Mouse (Mus musculus): ENCODE measurements around the gene Gm12216. TPM values are rescaled to one million over a fixed set of nuclear protein-coding genes. Genes with fewer than 3 reads are reported as not detected.

Gene Gm12216
- polyA plus RNA-seq, 1 experiment from 2014 or later, result not detected

DNA sequence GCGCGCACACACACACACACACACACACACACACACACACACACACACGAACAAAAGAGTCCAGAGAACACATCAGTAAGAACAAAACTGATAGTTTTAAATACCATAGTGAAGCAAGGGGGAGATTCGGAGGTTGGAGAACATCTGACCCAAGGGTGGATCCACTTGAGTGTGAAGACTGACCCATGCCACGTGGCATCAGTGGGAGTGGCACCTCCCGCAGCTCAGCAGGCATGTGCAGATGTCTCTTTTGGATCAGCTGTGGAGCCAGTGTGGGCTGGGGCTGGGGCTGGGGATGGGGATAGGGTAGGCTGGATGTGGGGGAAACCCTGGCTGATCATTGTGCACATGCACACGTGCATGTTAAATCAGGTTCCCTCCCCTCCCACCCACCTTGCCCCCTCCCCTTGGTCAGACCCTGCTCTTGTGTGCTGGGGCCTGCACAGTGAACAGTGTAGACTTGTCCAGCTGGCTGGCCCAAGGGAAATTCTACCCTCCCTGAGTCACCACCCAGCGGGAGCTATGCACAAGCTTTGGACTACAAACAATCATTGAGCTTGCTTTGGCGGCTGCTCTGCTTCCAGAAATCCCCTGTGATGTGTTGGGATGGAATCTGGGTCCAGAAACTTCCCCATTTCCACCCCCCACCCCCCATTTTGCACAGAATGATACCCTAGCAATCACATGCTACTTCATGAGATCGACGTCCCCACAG lies 37.7 kb downstream of the Gm12216 start:
- 83% methylated on average over 11 of the region's 11 CpGs for WGBS
- Histone ChIP-seq H3K36me3 (ENCODE audit: control insufficient read depth, insufficient read depth, low read length) (no peaks in the 10 kb centered on the region), H3K9ac (ENCODE audit: low read length) (no peak overlapping the region), H3K4me2 (ENCODE audit: low read depth, severe bottlenecking) (no peak overlapping the region), H3K4me1 (ENCODE audit: control insufficient read depth, insufficient read depth, low read length) (no peaks in the 10 kb centered on the region), H3K9me3 (ENCODE audit: control insufficient read depth, low read length) (no peaks in the 10 kb centered on the region), H3K4me3 (ENCODE audit: low read depth, low read length) (no peak overlapping the region), H3K27me3 (ENCODE audit: control insufficient read depth, insufficient read depth, low read length) (no peaks in the 10 kb centered on the region), H3K27ac (replicated peaks; ENCODE audit: low read depth, low read length) (no peak overlapping the region)
- DNase-seq (ENCODE audit: low spot score) (no peak), ATAC-seq (ENCODE audit: insufficient number of reproducible peaks, low FRiP score, low TSS enrichment, low read depth) (no peak)

DNA sequence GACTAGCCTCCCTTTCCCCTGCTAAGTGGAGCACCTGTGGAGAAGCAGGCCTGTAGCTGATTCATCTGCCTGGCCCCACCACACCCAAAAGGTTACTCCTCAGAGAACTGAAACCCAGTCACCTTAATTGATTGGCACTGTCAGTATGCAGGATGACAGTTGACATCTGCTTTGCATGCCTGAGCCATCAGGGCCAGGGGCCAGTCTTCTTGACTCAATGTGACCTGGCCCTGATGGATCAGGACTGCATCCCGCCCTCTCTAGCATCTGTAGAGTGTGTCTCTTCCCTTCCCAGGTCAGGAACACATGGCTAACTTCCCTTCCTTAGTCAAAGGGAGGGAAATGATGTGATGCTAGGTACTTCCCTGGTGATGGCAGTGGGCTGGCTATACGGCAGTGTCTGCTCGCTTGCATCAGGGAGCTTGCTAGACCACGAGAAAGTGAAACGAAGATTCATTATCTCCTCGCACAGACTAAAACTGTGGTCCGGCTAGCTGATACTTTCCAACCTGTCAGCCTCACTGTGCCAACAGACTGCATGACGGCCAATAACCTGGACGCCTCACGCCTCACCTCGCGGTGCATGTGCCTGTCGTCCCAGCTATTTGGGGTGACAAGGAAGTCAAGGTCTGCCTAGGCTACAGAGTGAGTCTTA lies 38.4 kb downstream of the Gm12216 start:
- WGBS, result 88% methylated on average over 13 of the region's 13 CpGs
- H3K9me3 ChIP-seq (ENCODE audit: control insufficient read depth, low read length), result no peaks in the 10 kb centered on the region
- no peaks in the 10 kb centered on the region for H3K4me1 ChIP-seq (ENCODE audit: control insufficient read depth, insufficient read depth, low read length)
- DNase-seq (ENCODE audit: low spot score), result no peak
- no peak overlapping the region for H3K4me2 ChIP-seq (ENCODE audit: low read depth, severe bottlenecking)
- no peak overlapping the region for H3K4me3 ChIP-seq (ENCODE audit: low read depth, low read length)
- no peaks in the 10 kb centered on the region for H3K36me3 ChIP-seq (ENCODE audit: control insufficient read depth, insufficient read depth, low read length)
- no peak overlapping the region for H3K27ac ChIP-seq (replicated peaks; ENCODE audit: low read depth, low read length)
- no peak for ATAC-seq (ENCODE audit: insufficient number of reproducible peaks, low FRiP score, low TSS enrichment, low read depth)
- no peak overlapping the region for H3K9ac ChIP-seq (ENCODE audit: low read length)
- no peaks in the 10 kb centered on the region for H3K27me3 ChIP-seq (ENCODE audit: control insufficient read depth, insufficient read depth, low read length)

DNA sequence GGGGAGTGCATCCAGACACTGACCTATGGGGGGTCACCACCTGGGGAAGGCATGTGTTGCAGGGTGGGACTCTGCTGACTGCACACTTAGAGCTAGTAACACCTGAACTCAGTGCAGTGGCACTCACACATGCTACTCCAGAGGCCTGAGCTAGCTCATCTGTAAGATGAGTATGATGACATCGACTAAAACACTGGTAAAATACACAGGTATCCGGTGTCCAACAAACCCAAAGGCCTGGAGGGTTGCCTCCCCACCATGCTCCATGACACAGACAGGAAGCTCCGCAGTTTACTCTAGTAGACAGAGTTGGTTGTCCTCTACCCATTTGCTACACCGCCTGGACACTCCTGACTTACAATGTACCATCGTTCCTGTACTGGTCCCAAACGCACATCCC lies 39.5 kb downstream of the Gm12216 start:
- 90% methylated on average over 6 of the region's 6 CpGs for WGBS
- Histone ChIP-seq H3K4me3 (ENCODE audit: low read depth, low read length) (no peak overlapping the region), H3K9ac (ENCODE audit: low read length) (no peak overlapping the region), H3K4me1 (ENCODE audit: control insufficient read depth, insufficient read depth, low read length) (no peaks in the 10 kb centered on the region), H3K36me3 (ENCODE audit: control insufficient read depth, insufficient read depth, low read length) (no peaks in the 10 kb centered on the region), H3K4me2 (ENCODE audit: low read depth, severe bottlenecking) (no peak overlapping the region), H3K27ac (replicated peaks; ENCODE audit: low read depth, low read length) (no peak overlapping the region), H3K27me3 (ENCODE audit: control insufficient read depth, insufficient read depth, low read length) (no peaks in the 10 kb centered on the region), H3K9me3 (ENCODE audit: control insufficient read depth, low read length) (no peaks in the 10 kb centered on the region)
- no peak for ATAC-seq (ENCODE audit: insufficient number of reproducible peaks, low FRiP score, low TSS enrichment, low read depth)
- DNase-seq (ENCODE audit: low spot score), result no peak

GRCm38 (mm10) chr11:53818794-53819193 lies 40.3 kb downstream of the Gm12216 start:
- whole genome bisulfite sequencing, result 66% methylated on average over 6 of the region's 6 CpGs
- Histone ChIP-seq H3K27ac (replicated peaks; ENCODE audit: low read depth, low read length) (no peak overlapping the region), H3K4me3 (ENCODE audit: low read depth, low read length) (no peak overlapping the region)

GRCm38 (mm10) chr11:53816841-53817375 lies 42.1 kb downstream of the Gm12216 start:
- Histone ChIP-seq H3K9me3 (ENCODE audit: control insufficient read depth, low read length) (no peaks in the 10 kb centered on the region), H3K4me1 (ENCODE audit: control insufficient read depth, insufficient read depth, low read length) (no peaks in the 10 kb centered on the region), H3K27ac (replicated peaks; ENCODE audit: low read depth, low read length) (no peak overlapping the region), H3K4me3 (ENCODE audit: low read depth, low read length) (no peak overlapping the region), H3K9ac (ENCODE audit: low read length) (no peak overlapping the region), H3K36me3 (ENCODE audit: control insufficient read depth, insufficient read depth, low read length) (no peaks in the 10 kb centered on the region), H3K27me3 (ENCODE audit: control insufficient read depth, insufficient read depth, low read length) (no peaks in the 10 kb centered on the region), H3K4me2 (ENCODE audit: low read depth, severe bottlenecking) (no peak overlapping the region)
- ATAC-seq (ENCODE audit: insufficient number of reproducible peaks, low FRiP score, low TSS enrichment, low read depth) (no peak), DNase-seq (ENCODE audit: low spot score) (no peak)
- 86% methylated on average over 5 of the region's 5 CpGs for WGBS

More at GRCm38 (mm10) chr11:53818794-53819193, 40.3 kb downstream of the Gm12216 start:
- H3K4me1 ChIP-seq (ENCODE audit: control insufficient read depth, insufficient read depth, low read length), result no peaks in the 10 kb centered on the region
- H3K9ac ChIP-seq (ENCODE audit: low read length), result no peak overlapping the region
- H3K4me2 ChIP-seq (ENCODE audit: low read depth, severe bottlenecking), result no peak overlapping the region
- H3K27me3 ChIP-seq (ENCODE audit: control insufficient read depth, insufficient read depth, low read length), result no peaks in the 10 kb centered on the region
- no peaks in the 10 kb centered on the region for H3K9me3 ChIP-seq (ENCODE audit: control insufficient read depth, low read length)
- H3K36me3 ChIP-seq (ENCODE audit: control insufficient read depth, insufficient read depth, low read length), result no peaks in the 10 kb centered on the region
- no peak for ATAC-seq (ENCODE audit: insufficient number of reproducible peaks, low FRiP score, low TSS enrichment, low read depth)
- DNase-seq (ENCODE audit: low spot score), result no peak

DNA sequence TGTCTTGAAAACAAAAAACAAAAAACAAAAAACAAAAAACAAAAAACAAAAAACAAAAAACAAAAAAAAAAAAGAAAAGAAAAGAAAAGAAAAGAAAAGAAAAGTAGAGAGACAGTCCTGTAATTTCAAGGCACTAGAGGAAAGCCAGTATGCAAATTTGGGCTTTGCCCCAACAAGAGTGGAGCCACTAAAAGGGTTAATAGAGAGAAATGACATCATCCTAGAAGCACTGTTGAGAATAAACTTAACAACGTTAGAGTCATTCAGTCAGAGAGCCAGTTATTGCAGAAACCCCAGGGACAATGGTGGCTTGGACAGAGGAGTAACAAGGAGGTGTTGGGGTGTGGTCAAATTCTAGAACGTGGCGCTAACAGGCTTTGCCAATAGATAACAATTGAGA lies 44.2 kb downstream of the Gm12216 start:
- Histone ChIP-seq H3K9me3 (ENCODE audit: control insufficient read depth, low read length) (no peaks in the 10 kb centered on the region), H3K36me3 (ENCODE audit: control insufficient read depth, insufficient read depth, low read length) (no peaks in the 10 kb centered on the region), H3K9ac (ENCODE audit: low read length) (no peak overlapping the region), H3K4me2 (ENCODE audit: low read depth, severe bottlenecking) (no peak overlapping the region), H3K4me3 (ENCODE audit: low read depth, low read length) (no peak overlapping the region), H3K27ac (replicated peaks; ENCODE audit: low read depth, low read length) (no peak overlapping the region), H3K4me1 (ENCODE audit: control insufficient read depth, insufficient read depth, low read length) (no peaks in the 10 kb centered on the region), H3K27me3 (ENCODE audit: control insufficient read depth, insufficient read depth, low read length) (no peaks in the 10 kb centered on the region)
- ATAC-seq (ENCODE audit: insufficient number of reproducible peaks, low FRiP score, low TSS enrichment, low read depth) (no peak), DNase-seq (ENCODE audit: low spot score) (no peak)
- 69% methylated on average over 3 of the region's 3 CpGs for WGBS

DNA sequence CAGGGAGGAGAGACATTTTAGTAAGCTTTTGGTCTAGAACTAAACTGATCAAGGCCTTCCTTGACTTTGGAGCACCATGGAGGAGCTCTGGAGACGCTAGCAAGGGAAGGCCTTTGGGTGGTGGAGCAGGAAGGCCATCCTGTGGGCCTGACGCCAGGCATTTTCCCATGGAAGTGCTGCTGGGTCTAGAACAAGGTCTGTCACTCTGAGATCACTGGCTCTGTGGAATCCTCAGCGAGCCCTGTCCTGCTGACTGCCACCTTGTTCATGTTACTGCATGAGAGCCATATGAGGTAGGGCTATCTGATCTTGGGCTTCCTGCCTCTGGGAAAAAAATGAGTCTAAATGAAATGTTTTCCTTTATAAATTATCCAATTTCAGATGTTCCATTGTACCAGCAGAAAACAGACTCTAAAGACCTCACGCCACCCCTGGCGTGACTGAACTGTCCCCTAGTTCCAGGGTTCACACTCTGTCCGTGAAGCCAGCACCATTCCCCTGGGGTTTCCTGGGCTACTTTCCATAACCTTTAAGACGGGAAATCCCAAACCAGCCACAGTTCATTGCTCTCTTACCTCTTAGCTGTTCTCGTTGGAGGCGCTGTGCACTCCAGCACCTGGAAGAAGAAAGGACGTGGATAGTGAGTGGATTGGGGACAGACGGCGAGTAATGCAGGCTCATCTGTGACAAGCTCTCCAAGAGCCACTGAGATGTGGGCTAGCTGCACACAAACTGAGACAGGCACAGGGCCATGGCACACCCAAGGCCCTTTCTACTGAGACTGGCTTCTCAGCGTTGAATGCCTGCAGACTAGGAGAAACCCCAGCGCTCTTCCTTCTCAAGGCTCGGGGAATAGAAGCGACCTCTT lies 45.8 kb downstream of the Gm12216 start:
- WGBS, result 84% methylated on average over 16 of the region's 16 CpGs
- H3K4me3 ChIP-seq (ENCODE audit: low read depth, low read length), result no peak overlapping the region
- no peaks in the 10 kb centered on the region for H3K36me3 ChIP-seq (ENCODE audit: control insufficient read depth, insufficient read depth, low read length)
- no peak for DNase-seq (ENCODE audit: low spot score)
- H3K27ac ChIP-seq (replicated peaks; ENCODE audit: low read depth, low read length), result no peak overlapping the region
- H3K9ac ChIP-seq (ENCODE audit: low read length), result no peak overlapping the region
- no peaks in the 10 kb centered on the region for H3K4me1 ChIP-seq (ENCODE audit: control insufficient read depth, insufficient read depth, low read length)
- H3K9me3 ChIP-seq (ENCODE audit: control insufficient read depth, low read length), result no peaks in the 10 kb centered on the region
- H3K4me2 ChIP-seq (ENCODE audit: low read depth, severe bottlenecking), result no peak overlapping the region
- H3K27me3 ChIP-seq (ENCODE audit: control insufficient read depth, insufficient read depth, low read length), result no peaks in the 10 kb centered on the region
- no peak for ATAC-seq (ENCODE audit: insufficient number of reproducible peaks, low FRiP score, low TSS enrichment, low read depth)

GRCm38 (mm10) chr11:53811312-53811711 lies 47.7 kb downstream of the Gm12216 start:
- 83% methylated on average over 3 of the region's 3 CpGs for WGBS
- Histone ChIP-seq H3K27ac (replicated peaks; ENCODE audit: low read depth, low read length) (no peak overlapping the region), H3K27me3 (ENCODE audit: control insufficient read depth, insufficient read depth, low read length) (no peaks in the 10 kb centered on the region), H3K4me3 (ENCODE audit: low read depth, low read length) (no peak overlapping the region), H3K36me3 (ENCODE audit: control insufficient read depth, insufficient read depth, low read length) (no peaks in the 10 kb centered on the region), H3K4me2 (ENCODE audit: low read depth, severe bottlenecking) (no peak overlapping the region), H3K9me3 (ENCODE audit: control insufficient read depth, low read length) (no peaks in the 10 kb centered on the region), H3K4me1 (ENCODE audit: control insufficient read depth, insufficient read depth, low read length) (no peaks in the 10 kb centered on the region), H3K9ac (ENCODE audit: low read length) (no peak overlapping the region)
- no peak for DNase-seq (ENCODE audit: low spot score)
- ATAC-seq (ENCODE audit: insufficient number of reproducible peaks, low FRiP score, low TSS enrichment, low read depth), result no peak
